Mouse (Mus musculus): ENCODE measurements around the gene Nags. TPM values are rescaled to one million over a fixed set of nuclear protein-coding genes. Genes with fewer than 3 reads are reported as not detected.

Nags gene
- total RNA-seq, 2 experiments from 2014 or later = not detected

Other genes starting within 250 kb of the Nags start
- gene Sost, start 178.5 kb upstream of the Nags start, total RNA-seq (2021) = not detected
- gene Cfap97d1, start 161.2 kb upstream of the Nags start, total RNA-seq (2021) = not detected
- gene Dusp3, start 158.5 kb upstream of the Nags start, total RNA-seq (2021) = 100 to 1,000 TPM; 145 to 154 TPM
- gene Mpp3, start 117.1 kb upstream of the Nags start, total RNA-seq (2021) = 10 to 100 TPM; 80.5 to 82.4 TPM
- gene Cd300lg, start 104.0 kb upstream of the Nags start, total RNA-seq (2021) = not detected
- gene Mpp2, start 57.0 kb upstream of the Nags start, total RNA-seq (2021) = 100 to 1,000 TPM; 149 TPM
- not detected for gene Ppy, start 44.2 kb upstream of the Nags start, total RNA-seq (2021)
- not detected for gene Pyy, start 37.7 kb upstream of the Nags start, total RNA-seq (2021)
- 10 to 100 TPM; 24.2 to 30.3 TPM for gene Tmem101, start 10.9 kb downstream of the Nags start, total RNA-seq (2021)
- 10 to 100 TPM; 62.0 to 62.7 TPM for gene Lsm12, start 39.8 kb downstream of the Nags start, total RNA-seq (2021)
- gene G6pc3, start 44.1 kb downstream of the Nags start, total RNA-seq (2021) = 10 to 100 TPM; 53.5 to 58.2 TPM
- gene Hdac5, start 84.7 kb downstream of the Nags start, total RNA-seq (2021) = 100 to 1,000 TPM; 218 to 242 TPM
- 1 to 10 TPM; 1.3 to 1.5 TPM for gene BC030867, start 103.4 kb downstream of the Nags start, total RNA-seq (2021)
- 1 to 10 TPM in 1 of 2 experiments, under 1 TPM in 1; 0.70 to 1.1 TPM for gene Asb16, start 123.2 kb downstream of the Nags start, total RNA-seq (2021)
- 10 to 100 TPM; 64.7 to 71.7 TPM for gene Tmub2, start 139.4 kb downstream of the Nags start, total RNA-seq (2021)
- gene Atxn7l3, start 151.1 kb downstream of the Nags start, total RNA-seq (2021) = 100 to 1,000 TPM; 166 to 174 TPM
- gene Ubtf, start 174.2 kb downstream of the Nags start, total RNA-seq (2021) = 100 to 1,000 TPM; 123 to 134 TPM
- gene Slc4a1, start 220.7 kb downstream of the Nags start, total RNA-seq (2021) = under 1 TPM; 0.31 to 0.81 TPM
- gene Rundc3a, start 247.9 kb downstream of the Nags start, total RNA-seq (2021) = 100 to 1,000 TPM; 442 to 490 TPM